Mouse (Mus musculus): ENCODE data around the gene Camta1.

- TF ChIP-seq GATA1 (IDR thresholded peaks at IDR 0.05; ENCODE audit: borderline replicate concordance, low read length) (no peak), FLI1 (IDR thresholded peaks at IDR 0.05; ENCODE audit: low read length) (no peak)
Observed at GRCm38 (mm10) chr4:151732668-151733067, 129.0 kb downstream of the Camta1 start.
